Mouse (Mus musculus): Measurements from ENCODE around the gene Stra6l.

- TF ChIP-seq GATA1 (IDR thresholded peaks at IDR 0.05; ENCODE audit: borderline replicate concordance, low read length): no peak
- no peak for TF ChIP-seq FLI1 (IDR thresholded peaks at IDR 0.05; ENCODE audit: low read length)
These were observed 30.5 kb downstream of the Stra6l start for GRCm38 (mm10) chr4:45878929-45879328.
